Mouse (Mus musculus) heart, postnatal 0 days (tissue): ENCODE data around the gene Cd160. TPM values are rescaled to one million over a fixed set of nuclear protein-coding genes. Genes with fewer than 3 reads are reported as not detected.
A peak's percentile ranks its signal among the peaks of the same experiment; 100 is the strongest.

ENCODE experiments used
- ATAC-seq: fragments of 200-750 bp; cut with Nextera tagmentation; 2 replicates; pipeline ENCODE4 v1.8.0; 2017; ENCODE audit warnings: low read depth, moderate number of reproducible peaks, moderate library complexity; ENCODE audit not compliant: insufficient read depth
- DNase-seq: peaks from one replicate; pipeline ENCODE4 v3.0.0-alpha.2; 2016; ENCODE audit warnings: low spot score
- H3K27ac ChIP-seq: fragments of 300-500 bp; sonication (generic); 2 replicates; pipeline ENCODE4 v1.5.1; 2014; ENCODE audit warnings: low read depth, mild to moderate bottlenecking
- H3K27me3 ChIP-seq: fragments of 300-500 bp; sonication (generic); 2 replicates; pipeline ENCODE4 v1.6.1; 2014; ENCODE audit warnings: low read length, mixed read lengths; ENCODE audit not compliant: control insufficient read depth, insufficient read depth
- H3K36me3 ChIP-seq: fragments of 300-500 bp; sonication (generic); replicated peaks from 2 replicates; pipeline ENCODE4 v1.6.1; 2014; ENCODE audit warnings: low read length, mixed read lengths; ENCODE audit not compliant: control insufficient read depth, insufficient read depth
- H3K4me1 ChIP-seq: fragments of 300-500 bp; sonication (generic); 2 replicates; pipeline ENCODE4 v1.6.1; 2014; ENCODE audit warnings: antibody characterized with exemption; ENCODE audit not compliant: control insufficient read depth, insufficient read depth
- H3K4me2 ChIP-seq: fragments of 300-500 bp; sonication (generic); 2 replicates; pipeline ENCODE4 v1.6.1; 2014; ENCODE audit warnings: low read depth, mild to moderate bottlenecking, low read length, moderate library complexity
- H3K4me3 ChIP-seq: fragments of 300-500 bp; sonication (generic); 2 replicates; pipeline ENCODE4 v1.5.1; 2014; ENCODE audit warnings: low read depth, low read length
- H3K9ac ChIP-seq: fragments of 300-500 bp; sonication (generic); replicated peaks from 2 replicates; pipeline ENCODE4 v1.6.1; 2014; ENCODE audit warnings: low read depth, low read length, mixed read lengths
- H3K9me3 ChIP-seq: fragments of 300-500 bp; sonication (generic); replicated peaks from 2 replicates; pipeline ENCODE4 v1.6.1; 2016; ENCODE audit warnings: low read length; ENCODE audit not compliant: control insufficient read depth
- CTCF ChIP-seq: IDR thresholded peaks from 2 replicates; pipeline ENCODE4 v1.5.1; 2016; ENCODE audit warnings: antibody characterized with exemption, control low read depth, low read depth
- EP300 ChIP-seq: IDR thresholded peaks from 2 replicates; pipeline ENCODE4 v1.6.1; 2016; ENCODE audit warnings: antibody characterized with exemption, low read depth
- WGBS: fragments of 180-500 bp; shearing (Covaris S2); extraction: QIAGEN DNeasy Blood & Tissue Kit; methylation state at CpG from one replicate; pipeline ENCODE4 v1.1.7; 2014; 5-methylcytosine and 5-hydroxymethylcytosine counted together
- polyA plus RNA-seq: library from polyadenylated mRNA; unstranded; fragments of >200 nt; fragmentation: Nextera tagmentation; extraction: Ambion mirVana; gene quantifications from 2 replicates; pipeline ENCODE4 v1.2.1, GENCODE M21; 2015
- total RNA-seq: library from RNA; depleted of rRNA; stranded (reverse); fragments of >200 nt; gene quantifications from 2 replicates; pipeline ENCODE4 v1.2.3, GENCODE M21; 2014; ENCODE audit warnings: low replicate concordance

Gene Cd160
- total and polyA plus RNA-seq, 2 experiments from 2014 or later = not detected

DNA sequence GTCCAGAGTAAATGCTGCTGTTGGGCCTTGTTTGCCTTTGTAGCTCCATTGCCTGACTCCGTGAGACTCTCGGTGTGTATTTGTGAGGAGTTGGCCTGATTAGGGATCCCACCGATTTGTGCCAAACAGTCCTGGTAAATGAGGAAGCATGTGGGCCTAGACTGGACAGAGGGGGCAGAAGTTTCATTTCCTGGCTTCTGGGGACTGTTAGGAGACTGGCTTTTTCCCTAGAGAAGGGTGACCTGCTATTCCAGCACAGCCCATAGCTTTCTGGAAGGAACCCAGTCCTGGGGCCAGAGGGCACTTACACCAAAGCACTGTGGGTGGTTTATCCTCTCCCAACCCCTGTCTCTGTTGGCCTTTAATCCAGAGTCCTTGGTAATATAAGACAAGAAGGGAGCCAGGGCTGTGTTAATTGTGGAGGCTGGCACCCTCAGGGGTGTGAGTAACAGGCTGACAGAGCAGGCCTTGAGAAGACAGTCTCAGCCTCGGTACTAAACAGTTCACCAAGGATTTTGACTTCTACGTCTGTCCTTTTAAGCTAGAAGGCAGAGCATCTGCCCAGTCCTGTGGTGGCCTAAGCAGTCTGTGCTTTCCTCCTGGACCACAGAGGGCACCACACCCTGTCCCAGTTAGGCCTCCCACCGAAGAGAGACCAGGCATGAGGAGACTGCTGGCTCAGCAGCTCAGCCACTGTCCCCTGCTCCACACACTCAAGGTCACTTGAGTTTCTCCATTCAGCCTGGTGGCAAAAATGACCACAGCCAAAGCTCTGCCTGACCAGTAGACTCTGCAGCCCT is 8.8 kb downstream of the Cd160 start:
- WGBS = 68% methylated on average over 6 of the region's 6 CpGs
- H3K4me3 ChIP-seq = no peak overlapping the region
- no peak for DNase-seq
- H3K9me3 ChIP-seq = no peaks in the 10 kb centered on the region
- no peak overlapping the region for H3K9ac ChIP-seq
- no peaks in the 10 kb centered on the region for H3K4me1 ChIP-seq
- no peak for TF ChIP-seq CTCF
- TF ChIP-seq EP300 = no peak
- H3K27ac ChIP-seq = no peak overlapping the region
- no peak overlapping the region for H3K4me2 ChIP-seq
- H3K27me3 ChIP-seq = no peaks in the 10 kb centered on the region
- H3K36me3 ChIP-seq = no peaks in the 10 kb centered on the region
- no peak for ATAC-seq

DNA sequence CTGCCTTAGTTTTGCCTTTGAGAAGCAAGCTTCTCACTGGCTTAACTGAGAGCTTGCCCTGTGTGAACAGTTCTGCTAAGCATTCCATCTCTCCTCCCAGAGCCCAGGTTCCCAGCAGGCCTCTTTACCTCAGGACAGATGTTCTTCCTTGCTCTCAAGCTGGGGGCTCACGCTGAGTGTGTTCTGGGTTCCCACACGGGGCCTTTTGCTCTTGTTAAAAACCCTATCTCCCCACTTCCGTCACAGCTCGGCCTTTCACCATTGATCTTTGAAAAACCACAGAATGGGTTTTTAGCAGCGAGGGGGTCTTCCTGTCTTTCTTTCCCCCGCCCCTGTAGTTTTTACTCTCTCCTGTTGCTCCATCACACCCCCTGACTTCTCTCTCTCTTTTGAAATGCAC is 14.8 kb downstream of the Cd160 start:
- Histone ChIP-seq H3K36me3 (no peaks in the 10 kb centered on the region), H3K4me2 (no peak overlapping the region), H3K4me3 (no peak overlapping the region), H3K4me1 (peaks cover 7% of the 10 kb centered on the region; the same call in 1 of the 2 replicates), H3K9ac (no peak overlapping the region), H3K9me3 (no peaks in the 10 kb centered on the region), H3K27ac (no peak overlapping the region), H3K27me3 (0 out of 2 replicates have a peak, but pooled peaks cover 5% of the 10 kb centered on the region)
- 69% methylated on average over 6 of the region's 6 CpGs for WGBS
- no peak for ATAC-seq
- DNase-seq = no peak
- no peak for TF ChIP-seq CTCF
- no peak for TF ChIP-seq EP300

DNA sequence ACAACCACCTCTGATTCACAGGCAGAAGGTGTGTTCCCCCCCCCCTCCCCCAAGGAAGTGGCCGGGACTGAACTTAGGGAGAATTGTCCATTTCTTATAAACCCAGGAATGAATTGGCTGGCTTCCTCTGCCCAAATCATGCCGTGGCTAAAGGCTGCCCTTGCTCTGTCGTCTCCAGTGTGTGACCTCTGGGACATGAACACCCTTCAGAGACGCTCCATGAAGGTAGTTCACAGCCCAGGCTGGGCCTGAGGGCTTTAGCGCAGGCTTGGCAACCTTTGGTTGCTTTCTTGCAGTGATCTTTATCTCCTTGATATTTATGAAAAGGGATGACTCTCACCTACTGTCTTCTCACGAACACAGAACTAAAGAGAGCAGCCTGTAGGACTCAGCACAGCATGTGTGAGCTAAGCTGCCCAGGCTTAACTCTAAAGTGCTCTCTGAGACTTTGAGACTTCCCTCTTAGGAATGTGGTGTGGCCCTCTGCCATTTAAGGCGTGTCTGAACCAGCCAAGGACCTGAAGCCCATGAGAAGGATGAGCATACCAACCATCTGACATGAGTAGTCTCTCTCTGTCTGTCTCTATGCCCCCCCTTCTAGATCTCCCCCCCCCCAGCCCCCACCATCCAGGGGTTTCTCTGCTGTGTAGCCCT is 15.4 kb downstream of the Cd160 start:
- 0 out of 2 replicates have a peak, but pooled peaks cover 5% of the 10 kb centered on the region for H3K27me3 ChIP-seq
- ATAC-seq (no peak), DNase-seq (no peak)
- H3K4me3 ChIP-seq = no peak overlapping the region
- no peak overlapping the region for H3K9ac ChIP-seq
- TF ChIP-seq CTCF (no peak), EP300 (no peak)
- H3K36me3 ChIP-seq = no peaks in the 10 kb centered on the region
- peaks cover 7% of the 10 kb centered on the region; the same call in 1 of the 2 replicates for H3K4me1 ChIP-seq
- no peak overlapping the region for H3K27ac ChIP-seq
- peak overlapping the region; percentile 53 for H3K4me2 ChIP-seq
- whole genome bisulfite sequencing = 33% methylated on average over 7 of the region's 7 CpGs
- H3K9me3 ChIP-seq = no peaks in the 10 kb centered on the region

DNA sequence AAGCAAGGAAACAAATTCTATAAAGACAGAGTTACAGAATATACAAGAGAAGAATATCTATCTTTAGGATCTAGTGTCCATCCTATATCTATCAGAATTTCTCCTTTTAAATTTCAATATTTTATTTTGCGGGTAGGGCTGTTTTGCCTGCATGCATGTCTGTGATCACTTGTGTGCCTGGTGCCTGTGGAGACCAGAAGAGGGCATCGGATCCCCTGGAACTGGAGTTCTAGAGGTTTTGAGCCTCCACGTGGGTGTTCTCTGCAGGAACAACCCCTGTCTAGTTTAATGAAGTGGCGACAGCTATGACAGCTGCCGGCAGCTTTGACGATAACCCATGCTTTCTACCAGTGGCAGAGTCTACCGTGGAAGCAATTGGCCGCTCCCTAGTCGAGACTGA is 16.0 kb downstream of the Cd160 start:
- Histone ChIP-seq H3K27ac (no peak overlapping the region), H3K27me3 (0 out of 2 replicates have a peak, but pooled peaks cover 5% of the 10 kb centered on the region), H3K36me3 (no peaks in the 10 kb centered on the region), H3K9me3 (no peaks in the 10 kb centered on the region), H3K9ac (no peak overlapping the region), H3K4me1 (peaks cover 7% of the 10 kb centered on the region; the same call in 1 of the 2 replicates), H3K4me2 (peak overlapping the region; percentile 53), H3K4me3 (peak overlapping the region; percentile 21; the same call in 1 of the 2 replicates)
- TF ChIP-seq EP300 (no peak), CTCF (peak; percentile 59)
- ATAC-seq (peak; percentile 90), DNase-seq (peak; percentile 85)
- 5% methylated on average over 9 of the region's 9 CpGs for WGBS

DNA sequence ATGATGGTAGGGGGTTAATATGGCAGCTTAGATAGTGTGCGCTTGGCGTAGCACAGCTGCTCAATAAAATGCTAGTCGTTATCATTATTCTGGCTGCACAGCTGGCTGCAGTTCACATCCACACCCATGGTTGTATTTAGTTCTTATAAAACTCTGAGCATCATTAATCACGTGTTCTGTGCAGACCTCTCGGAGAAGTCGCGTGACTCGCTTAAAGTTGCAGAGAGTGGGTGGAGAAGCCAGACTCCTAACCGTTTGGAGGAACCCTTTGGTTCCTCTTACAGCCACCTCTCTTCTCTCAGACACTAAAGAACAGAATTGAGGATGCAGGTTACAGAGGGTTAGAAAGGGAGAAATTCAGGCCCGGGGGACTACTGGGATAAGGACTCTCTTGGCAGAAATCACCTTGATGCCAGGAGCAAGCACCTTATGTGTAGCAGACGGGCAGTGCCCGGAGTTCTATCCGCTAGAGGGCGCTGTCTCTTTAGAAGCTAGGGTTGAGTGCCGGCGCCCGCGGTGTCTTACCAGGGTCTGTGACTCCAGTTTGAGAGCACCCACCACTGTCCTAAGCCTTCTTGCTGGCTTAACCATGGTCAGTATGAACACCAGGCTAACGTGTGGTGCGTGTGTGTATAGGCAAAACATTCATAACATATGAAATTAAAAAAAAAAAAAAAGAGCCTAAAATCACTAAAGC is 16.6 kb downstream of the Cd160 start:
- TF ChIP-seq CTCF (peak; percentile 61), EP300 (no peak)
- Histone ChIP-seq H3K36me3 (no peaks in the 10 kb centered on the region), H3K4me2 (peak overlapping the region; percentile 53), H3K4me3 (peak overlapping the region; percentile 21; the same call in 1 of the 2 replicates), H3K4me1 (peaks cover 7% of the 10 kb centered on the region; the same call in 1 of the 2 replicates), H3K27me3 (0 out of 2 replicates have a peak, but pooled peaks cover 5% of the 10 kb centered on the region), H3K9me3 (no peaks in the 10 kb centered on the region), H3K27ac (no peak overlapping the region), H3K9ac (no peak overlapping the region)
- WGBS = 36% methylated on average over 20 of the region's 20 CpGs
- peak; percentile 75 for ATAC-seq
- DNase-seq = peak; percentile 60
